Mouse (Mus musculus) lung, embryonic 16.5 days (tissue): ENCODE data around the gene Nedd4. TPM values are rescaled to one million over a fixed set of nuclear protein-coding genes. Genes with fewer than 3 reads are reported as not detected.
A peak's percentile ranks its signal among the peaks of the same experiment; 100 is the strongest.

Source experiments
- ATAC-seq: fragments of 200-750 bp; cut with Nextera tagmentation; 2 replicates; pipeline ENCODE4 v1.8.0; 2017; ENCODE audit warnings: low read depth, mild to moderate bottlenecking, moderate library complexity
- H3K27ac ChIP-seq: fragments of 300-500 bp; sonication (generic); 2 replicates; pipeline ENCODE4 v1.5.1; 2014; ENCODE audit warnings: mild to moderate bottlenecking, control low read depth, low read length
- H3K27me3 ChIP-seq: fragments of 300-500 bp; sonication (generic); 2 replicates; pipeline ENCODE4 v1.6.1; 2014; ENCODE audit warnings: low read depth, low read length, mixed read lengths; ENCODE audit not compliant: control insufficient read depth, insufficient read depth
- H3K36me3 ChIP-seq: fragments of 300-500 bp; sonication (generic); 2 replicates; pipeline ENCODE4 v1.6.1; 2014; ENCODE audit warnings: low read length; ENCODE audit not compliant: control insufficient read depth, insufficient read depth
- H3K4me1 ChIP-seq: fragments of 300-500 bp; sonication (generic); replicated peaks from 2 replicates; pipeline ENCODE4 v1.6.1; 2014; ENCODE audit warnings: low read length, mixed read lengths; ENCODE audit not compliant: control insufficient read depth, insufficient read depth
- H3K4me2 ChIP-seq: fragments of 300-500 bp; sonication (generic); 2 replicates; pipeline ENCODE4 v1.6.1; 2014; ENCODE audit warnings: low read depth, low read length, control low read depth
- H3K4me3 ChIP-seq: fragments of 300-500 bp; sonication (generic); 2 replicates; pipeline ENCODE4 v1.5.1; 2014; ENCODE audit warnings: mild to moderate bottlenecking, low read length, control low read depth
- H3K9ac ChIP-seq: fragments of 300-500 bp; sonication (generic); 2 replicates; pipeline ENCODE4 v1.6.1; 2014; ENCODE audit warnings: low read length, control low read depth
- H3K9me3 ChIP-seq: fragments of 300-500 bp; sonication (generic); 2 replicates; pipeline ENCODE4 v1.6.1; 2016; ENCODE audit warnings: low read length; ENCODE audit not compliant: control insufficient read depth
- WGBS: fragments of 180-500 bp; shearing (Covaris S2); extraction: QIAGEN DNeasy Blood & Tissue Kit; methylation state at CpG from one replicate; pipeline ENCODE4 v1.1.7; 2014; 5-methylcytosine and 5-hydroxymethylcytosine counted together
- polyA plus RNA-seq: library from polyadenylated mRNA; unstranded; fragments of >200 nt; fragmentation: Nextera tagmentation; extraction: Ambion mirVana; gene quantifications from 2 replicates; pipeline ENCODE4 v1.2.1, GENCODE M21; 2015

Nedd4 gene
- polyA plus RNA-seq, 1 experiment from 2014 or later = 678 TPM

DNA sequence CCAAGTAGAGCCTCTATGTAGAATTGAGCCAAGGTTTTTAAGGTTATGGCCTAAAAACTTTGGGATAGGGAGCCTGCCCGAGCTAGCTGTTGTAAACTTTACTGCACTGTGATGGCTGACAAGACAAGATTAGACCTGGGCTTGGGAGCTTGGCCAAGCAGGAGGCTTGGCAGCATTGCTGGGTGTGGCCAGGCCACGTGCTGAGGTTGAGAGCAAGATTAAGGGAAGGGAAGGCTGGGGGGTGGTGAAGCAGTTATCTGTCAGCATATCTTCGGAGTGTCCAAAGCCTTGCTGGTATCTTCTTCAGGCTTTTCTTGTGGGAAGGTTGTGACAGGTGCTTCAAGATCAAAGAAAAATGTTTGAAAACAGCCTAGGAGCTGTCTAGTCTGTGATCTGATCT lies 37.6 kb downstream of the Nedd4 start:
- no peaks in the 10 kb centered on the region for H3K9me3 ChIP-seq
- H3K9ac ChIP-seq = no peak overlapping the region
- ATAC-seq = no peak
- H3K27me3 ChIP-seq = no peaks in the 10 kb centered on the region
- no peak overlapping the region for H3K4me2 ChIP-seq
- H3K27ac ChIP-seq = no peak overlapping the region
- H3K4me3 ChIP-seq = no peak overlapping the region
- peaks cover 57% of the 10 kb centered on the region for H3K36me3 ChIP-seq
- no peaks in the 10 kb centered on the region; the same call in 1 of the 2 replicates for H3K4me1 ChIP-seq
- 44% methylated on average over 3 of the region's 3 CpGs for WGBS

DNA sequence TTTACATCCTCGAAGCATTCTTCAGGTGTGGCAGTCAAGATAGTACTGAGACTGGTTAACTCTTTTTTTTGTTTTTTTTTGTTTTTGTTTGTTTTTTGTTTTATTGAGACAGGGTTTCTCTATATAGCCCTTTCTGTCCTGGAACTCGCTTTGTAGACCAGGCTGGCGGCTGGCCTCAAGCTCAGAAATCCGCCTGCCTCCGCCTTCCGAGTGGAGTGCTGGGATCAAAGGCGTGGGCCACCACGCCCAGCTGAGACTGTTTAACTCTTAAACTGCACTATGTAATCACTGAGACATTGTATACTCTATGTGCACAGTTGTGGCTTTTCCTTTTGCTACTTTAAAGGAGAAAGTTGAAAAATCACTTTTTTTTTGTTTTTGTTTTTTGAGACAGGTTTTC lies 39.3 kb downstream of the Nedd4 start:
- H3K27ac ChIP-seq = no peak overlapping the region
- 43% methylated on average over 8 of the region's 8 CpGs for WGBS

DNA sequence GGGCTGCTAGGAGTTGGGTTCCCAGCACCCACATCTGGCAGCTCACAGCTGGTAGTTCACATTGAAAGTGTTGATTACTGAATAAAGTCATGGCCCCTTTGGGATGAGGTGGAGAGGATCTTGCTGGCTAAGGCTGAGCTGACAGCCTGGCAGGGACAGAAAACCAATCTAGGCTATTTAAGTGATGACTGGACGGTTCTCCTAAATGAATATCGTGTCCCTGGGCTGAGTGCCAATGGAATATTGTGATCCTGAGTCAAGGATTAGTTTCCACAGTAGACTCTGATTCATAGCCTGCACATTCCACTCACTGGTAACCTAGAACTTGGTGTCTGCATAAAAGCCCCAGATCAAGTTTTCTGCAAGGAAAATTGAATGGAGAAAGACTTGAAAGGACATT lies 39.9 kb downstream of the Nedd4 start:
- no peaks in the 10 kb centered on the region for H3K27me3 ChIP-seq
- no peak overlapping the region for H3K27ac ChIP-seq
- H3K4me2 ChIP-seq = no peak overlapping the region
- ATAC-seq = no peak
- H3K9ac ChIP-seq = no peak overlapping the region
- no peak overlapping the region for H3K4me3 ChIP-seq
- no peaks in the 10 kb centered on the region; the same call in 1 of the 2 replicates for H3K4me1 ChIP-seq
- peaks cover 66% of the 10 kb centered on the region for H3K36me3 ChIP-seq
- H3K9me3 ChIP-seq = no peaks in the 10 kb centered on the region
- WGBS = 20% methylated on average over 2 of the region's 2 CpGs

More for the DNA sequence above, 39.3 kb downstream of the Nedd4 start:
- Histone ChIP-seq H3K9me3 (no peaks in the 10 kb centered on the region), H3K27me3 (no peaks in the 10 kb centered on the region), H3K4me1 (no peaks in the 10 kb centered on the region; the same call in 1 of the 2 replicates), H3K9ac (no peak overlapping the region), H3K36me3 (peaks cover 65% of the 10 kb centered on the region), H3K4me3 (no peak overlapping the region), H3K4me2 (no peak overlapping the region)
- no peak for ATAC-seq

DNA sequence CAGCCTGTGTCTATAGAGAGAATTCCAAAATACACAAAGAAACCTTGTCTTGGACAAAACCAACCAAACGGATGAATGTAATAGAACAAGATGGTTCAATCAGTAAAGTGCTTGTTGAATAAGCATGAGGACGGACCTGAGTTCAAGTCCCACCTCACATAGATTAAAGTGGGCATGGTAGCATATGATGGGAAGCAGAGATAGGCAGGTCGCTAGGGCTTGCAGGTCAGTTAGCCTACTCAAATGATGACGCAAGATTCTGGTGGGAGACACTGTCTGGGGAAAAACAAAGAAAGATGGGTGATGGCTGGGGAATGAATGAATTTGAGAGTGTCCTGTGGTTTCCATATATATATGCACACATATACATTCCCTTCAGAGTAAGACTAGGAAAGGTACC lies 41.0 kb downstream of the Nedd4 start:
- WGBS = 88% methylated on average over 4 of the region's 4 CpGs
- no peak overlapping the region for H3K4me3 ChIP-seq
- no peak overlapping the region for H3K4me2 ChIP-seq
- H3K36me3 ChIP-seq = peaks cover 62% of the 10 kb centered on the region
- no peaks in the 10 kb centered on the region; the same call in 1 of the 2 replicates for H3K4me1 ChIP-seq
- H3K27me3 ChIP-seq = no peaks in the 10 kb centered on the region
- no peak overlapping the region for H3K9ac ChIP-seq
- H3K27ac ChIP-seq = no peak overlapping the region
- H3K9me3 ChIP-seq = no peaks in the 10 kb centered on the region
- no peak for ATAC-seq

DNA sequence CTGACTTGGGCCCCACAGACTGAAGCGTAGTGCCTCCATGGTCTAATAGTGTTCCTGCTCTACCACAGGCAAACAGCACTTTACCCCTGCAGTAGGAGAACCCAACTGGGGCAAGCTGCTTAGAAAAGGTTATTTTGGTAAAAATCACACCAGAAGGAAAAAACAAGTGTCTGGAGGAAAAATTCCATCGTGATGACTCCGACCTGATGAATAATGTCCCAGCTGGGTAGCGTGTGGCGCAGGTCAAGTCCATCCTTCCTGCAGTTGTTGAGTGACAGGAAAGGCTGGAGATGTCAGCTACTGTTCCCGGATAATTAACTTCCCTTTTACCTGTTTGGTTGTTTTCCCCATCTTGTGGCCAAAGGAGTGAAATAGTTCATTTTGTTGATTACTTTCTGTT lies 41.6 kb downstream of the Nedd4 start:
- H3K27me3 ChIP-seq = no peaks in the 10 kb centered on the region
- H3K4me2 ChIP-seq = no peak overlapping the region
- peaks cover 60% of the 10 kb centered on the region for H3K36me3 ChIP-seq
- no peaks in the 10 kb centered on the region; the same call in 1 of the 2 replicates for H3K4me1 ChIP-seq
- H3K4me3 ChIP-seq = no peak overlapping the region
- no peak for ATAC-seq
- no peak overlapping the region for H3K9ac ChIP-seq
- no peak overlapping the region for H3K27ac ChIP-seq
- 73% methylated on average over 6 of the region's 6 CpGs for WGBS
- H3K9me3 ChIP-seq = no peaks in the 10 kb centered on the region

DNA sequence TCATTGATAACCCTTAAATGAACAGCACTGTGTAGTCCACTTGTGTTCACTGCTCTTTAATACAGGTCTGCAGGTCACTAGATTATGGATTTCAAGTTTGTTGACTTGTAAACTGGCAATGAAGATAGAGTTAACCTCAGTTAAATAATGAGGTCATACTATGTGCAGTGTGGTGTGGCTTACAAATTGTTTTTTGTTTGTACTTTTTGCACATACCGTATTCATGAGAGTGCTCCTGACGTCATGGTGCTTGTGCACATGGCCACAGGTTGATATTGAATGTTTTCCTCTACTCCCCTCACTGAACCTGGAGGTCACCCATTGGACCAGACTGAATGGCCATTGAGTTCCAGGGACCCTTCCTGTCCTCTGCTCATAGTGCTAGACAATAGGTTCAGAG lies 43.1 kb downstream of the Nedd4 start:
- ATAC-seq = no peak
- Histone ChIP-seq H3K36me3 (peaks cover 64% of the 10 kb centered on the region), H3K4me2 (no peak overlapping the region), H3K27me3 (no peaks in the 10 kb centered on the region), H3K9me3 (no peaks in the 10 kb centered on the region), H3K27ac (no peak overlapping the region), H3K9ac (no peak overlapping the region), H3K4me3 (no peak overlapping the region), H3K4me1 (no peaks in the 10 kb centered on the region)
- WGBS = 80% methylated on average over 2 of the region's 2 CpGs

DNA sequence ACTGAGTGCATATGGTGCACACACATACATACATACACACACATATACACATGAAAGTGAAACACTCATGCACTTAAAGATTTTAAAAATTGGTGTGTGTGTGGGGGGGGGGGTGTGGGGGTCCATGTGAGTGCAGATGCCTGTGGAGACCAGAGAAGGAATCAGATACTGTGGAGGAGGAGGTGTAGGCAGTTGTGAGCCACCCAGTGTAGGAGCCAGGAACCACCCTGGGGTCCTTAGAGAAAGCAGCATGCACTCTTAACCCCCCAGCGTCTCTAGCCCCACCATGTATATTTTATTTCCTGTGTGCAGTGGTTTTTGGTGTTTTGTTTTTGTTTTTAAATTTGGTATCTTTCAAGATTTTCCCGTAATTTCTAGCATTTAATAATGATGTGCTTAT lies 45.9 kb downstream of the Nedd4 start:
- no peaks in the 10 kb centered on the region for H3K27me3 ChIP-seq
- no peak overlapping the region for H3K4me2 ChIP-seq
- H3K4me1 ChIP-seq = no peaks in the 10 kb centered on the region
- no peak overlapping the region for H3K9ac ChIP-seq
- H3K4me3 ChIP-seq = no peak overlapping the region
- ATAC-seq = no peak
- no peaks in the 10 kb centered on the region for H3K9me3 ChIP-seq
- 73% methylated on average over 2 of the region's 2 CpGs for WGBS
- no peak overlapping the region for H3K27ac ChIP-seq
- H3K36me3 ChIP-seq = peaks cover 59% of the 10 kb centered on the region

DNA sequence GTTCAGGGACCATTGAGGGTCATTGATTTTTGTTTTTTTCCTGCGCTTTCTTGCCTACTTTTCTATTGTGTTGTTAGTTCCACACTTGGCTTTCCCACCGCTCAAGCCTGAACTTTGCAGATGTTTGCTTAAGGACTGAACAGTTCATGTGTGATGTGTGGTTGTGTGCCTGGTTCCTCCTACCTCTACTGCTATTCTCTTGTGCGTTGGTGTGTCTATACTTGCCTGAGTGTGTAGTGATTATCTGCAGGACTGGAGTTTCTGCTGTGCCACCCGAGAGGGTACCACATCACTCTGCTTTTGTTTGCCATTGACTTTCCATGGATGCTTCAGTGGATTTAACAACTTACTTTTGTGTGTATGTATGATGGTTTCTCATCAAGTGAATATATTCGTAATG lies 46.5 kb downstream of the Nedd4 start:
- Histone ChIP-seq H3K27ac (no peak overlapping the region), H3K36me3 (peaks cover 55% of the 10 kb centered on the region), H3K4me3 (no peak overlapping the region), H3K27me3 (no peaks in the 10 kb centered on the region), H3K4me2 (no peak overlapping the region), H3K9ac (no peak overlapping the region), H3K9me3 (no peaks in the 10 kb centered on the region), H3K4me1 (no peaks in the 10 kb centered on the region)
- 88% methylated on average over 5 of the region's 5 CpGs for WGBS
- no peak for ATAC-seq

DNA sequence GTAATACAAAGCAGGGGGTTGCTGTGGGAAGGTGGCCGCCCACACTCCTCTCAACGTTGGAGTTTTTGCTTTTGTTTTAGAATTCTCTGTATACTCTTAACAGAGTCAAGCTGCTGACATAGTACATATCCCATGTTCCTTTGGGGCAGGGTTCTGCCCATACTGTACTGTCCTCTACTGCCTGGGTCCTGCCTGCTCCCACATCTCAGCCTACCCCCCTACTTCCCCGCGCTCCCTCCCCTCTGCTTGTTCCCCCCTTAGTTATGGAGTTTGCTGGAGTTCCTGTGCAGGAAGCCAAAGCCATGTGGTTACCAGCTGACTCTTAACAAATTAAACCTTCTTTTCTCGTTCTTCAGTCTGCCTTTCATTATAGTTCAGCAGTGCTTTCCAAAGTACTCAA lies 47.9 kb downstream of the Nedd4 start:
- ATAC-seq = no peak
- no peak overlapping the region for H3K27ac ChIP-seq
- peaks cover 54% of the 10 kb centered on the region for H3K36me3 ChIP-seq
- H3K4me2 ChIP-seq = no peak overlapping the region
- no peak overlapping the region for H3K4me3 ChIP-seq
- WGBS = 72% methylated on average over 5 of the region's 5 CpGs
- no peaks in the 10 kb centered on the region for H3K27me3 ChIP-seq
- H3K9me3 ChIP-seq = no peaks in the 10 kb centered on the region
- H3K9ac ChIP-seq = no peak overlapping the region
- H3K4me1 ChIP-seq = no peaks in the 10 kb centered on the region

DNA sequence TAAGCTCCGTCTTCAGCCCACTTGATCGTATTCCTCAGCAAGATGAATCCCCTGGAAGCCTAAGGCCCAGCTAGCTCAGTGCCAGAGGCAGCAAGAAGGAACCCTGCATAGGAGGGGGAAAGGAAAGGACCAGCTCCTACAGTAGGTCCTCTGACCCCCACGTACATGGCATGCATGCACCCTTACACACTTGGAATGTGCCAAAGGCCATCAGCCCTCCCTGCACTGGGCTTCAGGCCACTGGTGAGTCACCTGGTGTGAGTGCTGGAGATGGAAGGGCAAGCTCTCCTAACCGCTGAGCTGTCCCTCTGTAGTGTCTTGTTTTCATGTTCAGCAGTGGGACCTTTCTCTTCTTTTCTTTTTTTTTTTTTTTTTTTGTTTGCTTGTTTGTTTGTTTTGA lies 52.8 kb downstream of the Nedd4 start:
- Histone ChIP-seq H3K9ac (no peak overlapping the region), H3K27me3 (no peaks in the 10 kb centered on the region), H3K27ac (no peak overlapping the region), H3K4me3 (no peak overlapping the region), H3K9me3 (no peaks in the 10 kb centered on the region), H3K4me1 (no peaks in the 10 kb centered on the region), H3K4me2 (no peak overlapping the region), H3K36me3 (peaks cover 66% of the 10 kb centered on the region)
- 0 out of 2 replicates have a peak, but pooled peaks have one; percentile 34 for ATAC-seq
- WGBS = 79% methylated on average over 4 of the region's 4 CpGs
